Mouse (Mus musculus): ENCODE data around the gene Spryd4. TPM values are rescaled to one million over a fixed set of nuclear protein-coding genes. Genes with fewer than 3 reads are reported as not detected.

Spryd4 gene
- total and polyA plus RNA-seq, 3 experiments = 17.2 to 19.6 TPM; not detected in 1

DNA sequence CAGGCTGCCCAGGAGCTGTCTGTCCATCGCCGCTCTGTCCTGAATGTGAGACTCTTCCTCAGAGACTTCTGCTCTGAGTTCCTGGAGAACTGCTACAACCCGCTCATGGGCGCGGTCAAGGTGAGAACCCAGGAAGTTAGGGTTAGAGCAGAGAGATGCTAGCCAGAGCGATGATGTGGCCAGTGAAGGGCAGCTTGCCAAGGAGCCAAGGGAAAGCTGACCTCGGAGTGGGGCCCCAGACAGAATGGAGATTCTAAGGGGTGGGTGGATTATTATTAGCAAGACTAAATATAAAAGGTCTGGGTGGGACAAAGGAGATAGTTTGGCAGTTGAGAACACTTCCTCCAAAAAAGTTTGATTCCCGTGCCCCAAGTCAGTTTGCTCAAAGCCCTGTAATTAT, 31.6 kb upstream of the Spryd4 start:
- no peaks in the 10 kb centered on the region for H3K27me3 ChIP-seq (ENCODE audit: control insufficient read depth in 1 of 2, insufficient read depth in 2 of 2, low read length in 2 of 2)
- peaks cover 4 to 23% of the 10 kb centered on the region in 2 experiments for H3K36me3 ChIP-seq (ENCODE audit: control insufficient read depth in 1 of 2, insufficient read depth in 2 of 2, low read length in 2 of 2)
- TF ChIP-seq NRF1 (IDR thresholded peaks at IDR 0.05; ENCODE audit: insufficient read depth, low read depth, low read length, poor library complexity, severe bottlenecking) (no peak), ZMIZ1 (IDR thresholded peaks at IDR 0.05; ENCODE audit: low read depth, low read length) (no peak), SIN3A (IDR thresholded peaks at IDR 0.05; ENCODE audit: low read length) (no peak), UBTF (IDR thresholded peaks at IDR 0.05; ENCODE audit: borderline replicate concordance, insufficient read depth, low read depth, low read length) (no peak), NELFE (IDR thresholded peaks at IDR 0.05; ENCODE audit: low read depth, low read length) (no peak), MXI1 (IDR thresholded peaks at IDR 0.05; ENCODE audit: low read depth, low read length) (no peak), TCF12 (IDR thresholded peaks at IDR 0.05; ENCODE audit: low read depth, low read length) (no peak)
- no peaks in the 10 kb centered on the region for H3K9me3 ChIP-seq (replicated peaks; ENCODE audit: insufficient read depth, low read length)
- DNase-seq (ENCODE audit: low read depth, low spot score) = no peak
- H3K4me1 ChIP-seq (ENCODE audit: control insufficient read depth in 1 of 2, insufficient read depth in 2 of 2, low read length in 2 of 2) = peaks cover 15 to 22% of the 10 kb centered on the region in 2 experiments
- H3K9ac ChIP-seq (ENCODE audit: control insufficient read depth, low read depth, low read length, poor library complexity, severe bottlenecking) = no peak overlapping the region
- peaks cover 2% of the 10 kb centered on the region; the same call in 1 of the 2 replicates for H3K79me2 ChIP-seq (ENCODE audit: control insufficient read depth, insufficient read depth, low read length, poor library complexity)
- H3K27ac ChIP-seq (ENCODE audit: control insufficient read depth, low read depth, low read length) = no peak overlapping the region
- no peak overlapping the region for H3K4me3 ChIP-seq (ENCODE audit: control insufficient read depth in 1 of 2, insufficient read depth in 1 of 2, low read depth in 2 of 2, low read length in 2 of 2)

DNA sequence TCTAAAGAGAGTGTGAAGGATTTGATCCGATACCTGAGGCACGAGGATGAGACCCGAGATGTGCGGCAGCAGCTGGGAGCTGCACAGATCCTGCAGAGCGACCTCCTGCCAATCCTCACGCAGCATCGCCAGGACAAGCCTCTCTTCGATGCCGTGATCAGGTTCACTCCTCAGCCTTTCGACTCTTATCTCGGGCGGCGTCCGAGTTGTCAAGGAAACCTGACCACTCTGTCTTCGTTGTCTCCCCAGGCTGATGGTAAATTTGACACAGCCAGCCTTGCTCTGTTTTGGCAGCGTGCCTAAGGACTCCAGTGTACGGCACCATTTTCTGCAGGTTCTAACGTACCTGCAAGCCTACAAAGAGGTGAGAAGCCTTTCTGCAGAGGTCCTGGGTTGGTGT, 28.5 kb upstream of the Spryd4 start:
- peaks cover 6% of the 10 kb centered on the region; the same call in 1 of the 2 replicates for H3K79me2 ChIP-seq (ENCODE audit: control insufficient read depth, insufficient read depth, low read length, poor library complexity)
- 0 out of 2 replicates have a peak overlapping the region, but pooled peaks have one; percentile 18 for H3K27ac ChIP-seq (ENCODE audit: control insufficient read depth, low read depth, low read length)
- no peak overlapping the region for H3K9ac ChIP-seq (ENCODE audit: control insufficient read depth, low read depth, low read length, poor library complexity, severe bottlenecking)
- TF ChIP-seq ZMIZ1 (IDR thresholded peaks at IDR 0.05; ENCODE audit: low read depth, low read length) (no peak), CHD2 (IDR thresholded peaks at IDR 0.05; ENCODE audit: low read length) (no peak), TBP (IDR thresholded peaks at IDR 0.05; ENCODE audit: low read depth, low read length) (peak; percentile 83), ETS1 (IDR thresholded peaks at IDR 0.05; ENCODE audit: low read depth, low read length) (peak; percentile 31; the same call in 1 of the 2 replicates), GATA1 (IDR thresholded peaks at IDR 0.05; ENCODE audit: low read depth, low read length) (peak; percentile 78), SIN3A (IDR thresholded peaks at IDR 0.05; ENCODE audit: low read length) (peak; percentile 93), MXI1 (IDR thresholded peaks at IDR 0.05; ENCODE audit: low read depth, low read length) (peak; percentile 85), TAL1 (IDR thresholded peaks at IDR 0.05; ENCODE audit: low read length) (peak; percentile 6; the same call in 1 of the 2 replicates)
- peaks cover 22 to 30% of the 10 kb centered on the region in 2 experiments for H3K4me1 ChIP-seq (ENCODE audit: control insufficient read depth in 1 of 2, insufficient read depth in 2 of 2, low read length in 2 of 2)
- H3K27me3 ChIP-seq (ENCODE audit: control insufficient read depth in 1 of 2, insufficient read depth in 2 of 2, low read length in 2 of 2) = no peaks in the 10 kb centered on the region
- H3K4me3 ChIP-seq (ENCODE audit: control insufficient read depth in 1 of 2, insufficient read depth in 1 of 2, low read depth in 2 of 2, low read length in 2 of 2) = no peak overlapping the region
- DNase-seq (ENCODE audit: low read depth, low spot score) = peak; percentile 81
- no peaks in the 10 kb centered on the region for H3K9me3 ChIP-seq (replicated peaks; ENCODE audit: insufficient read depth, low read length)
- peaks cover 4 to 32% of the 10 kb centered on the region in 2 experiments for H3K36me3 ChIP-seq (ENCODE audit: control insufficient read depth in 1 of 2, insufficient read depth in 2 of 2, low read length in 2 of 2)

- 0 out of 2 replicates have a peak overlapping the region, but pooled peaks have one; percentile 14 for H3K27ac ChIP-seq (ENCODE audit: control insufficient read depth, low read depth, low read length)
- H3K79me2 ChIP-seq (ENCODE audit: control insufficient read depth, insufficient read depth, low read length, poor library complexity) = peaks cover 6% of the 10 kb centered on the region; the same call in 1 of the 2 replicates
- peaks cover 2 to 32% of the 10 kb centered on the region in 2 experiments for H3K36me3 ChIP-seq (ENCODE audit: control insufficient read depth in 1 of 2, insufficient read depth in 2 of 2, low read length in 2 of 2)
- H3K9ac ChIP-seq (ENCODE audit: control insufficient read depth, low read depth, low read length, poor library complexity, severe bottlenecking) = no peak overlapping the region
- peak; percentile 70 for DNase-seq (ENCODE audit: low read depth, low spot score)
- peaks cover 22 to 30% of the 10 kb centered on the region in 2 experiments for H3K4me1 ChIP-seq (ENCODE audit: control insufficient read depth in 1 of 2, insufficient read depth in 2 of 2, low read length in 2 of 2)
- H3K9me3 ChIP-seq (replicated peaks; ENCODE audit: insufficient read depth, low read length) = no peaks in the 10 kb centered on the region
- TF ChIP-seq POLR2AphosphoS2 (IDR thresholded peaks at IDR 0.05; ENCODE audit: low read length) = no peak
- TF ChIP-seq RCOR1 (IDR thresholded peaks at IDR 0.05; ENCODE audit: low read depth, low read length) = peak; percentile 45; the same call in 1 of the 2 replicates
- TF ChIP-seq USF1 (IDR thresholded peaks at IDR 0.05; ENCODE audit: low read depth, low read length) = no peak
- TF ChIP-seq EP300 (IDR thresholded peaks at IDR 0.05; ENCODE audit: low read depth in 1 of 2, low read length in 2 of 2) = peak; percentile 56 to 60; a peak in 3 of 4 replicates
- no peak for TF ChIP-seq USF2 (IDR thresholded peaks at IDR 0.05; ENCODE audit: borderline replicate concordance in 1 of 2, insufficient read depth in 1 of 2, low read depth in 1 of 2, low read length in 2 of 2)
- TF ChIP-seq ELF1 (IDR thresholded peaks at IDR 0.05; ENCODE audit: low read depth, low read length) = no peak
- TF ChIP-seq TAL1 (IDR thresholded peaks at IDR 0.05; ENCODE audit: low read length) = peak; percentile 45
- TF ChIP-seq SIN3A (IDR thresholded peaks at IDR 0.05; ENCODE audit: low read length) = no peak
- TF ChIP-seq GATA1 (IDR thresholded peaks at IDR 0.05; ENCODE audit: low read depth, low read length) = peak; percentile 50
- H3K27me3 ChIP-seq (ENCODE audit: control insufficient read depth in 1 of 2, insufficient read depth in 2 of 2, low read length in 2 of 2) = no peaks in the 10 kb centered on the region
- H3K4me3 ChIP-seq (ENCODE audit: control insufficient read depth in 1 of 2, insufficient read depth in 1 of 2, low read depth in 2 of 2, low read length in 2 of 2) = no peak overlapping the region
Measured at GRCm38 (mm10) chr10:128239140-128239539, 27.5 kb upstream of the Spryd4 start.
